8 mouse cellular contexts compared by ENCODE assay signal in genomic region chr4:125065517-125066307, GRCm38 (mm10). TPM values are rescaled to one million over a fixed set of nuclear protein-coding genes. Genes with fewer than 3 reads are reported as not detected.
A peak's percentile ranks its signal among the peaks of the same experiment; 100 is the strongest.
DNase-seq lines count a peak whose midpoint lies in the region; ATAC-seq and TF ChIP-seq lines count a peak whose summit lies in the region.

TSS of gene Dnali1 (minus strand) at chr4:125065703.

- H3K36me3 ChIP-seq in hindbrain, postnatal 0 days (ENCODE audit: insufficient read depth, low read length), result peaks cover 7% of the 10 kb centered on the region; the same call in 1 of the 2 replicates
- H3K36me3 ChIP-seq in limb, embryonic 14.5 days (ENCODE audit: control insufficient read depth, insufficient read depth, low read length), result peaks cover 27% of the 10 kb centered on the region
- H3K36me3 ChIP-seq in midbrain, embryonic 13.5 days, result peaks cover 26% of the 10 kb centered on the region

- TF ChIP-seq CTCF in hindbrain, postnatal 0 days (IDR thresholded peaks at IDR 0.05; ENCODE audit: low read depth), result no peak

- WGBS in hindbrain, postnatal 0 days, result 1% methylated on average over 26 of the region's 26 CpGs
- 3% methylated on average over 25 of the region's 26 CpGs for WGBS in limb, embryonic 14.5 days
- WGBS in midbrain, embryonic 13.5 days, result 2% methylated on average over 26 of the region's 26 CpGs

- no peaks in the 10 kb centered on the region for H3K9me3 ChIP-seq in hindbrain, postnatal 0 days (ENCODE audit: low read length)
- no peaks in the 10 kb centered on the region for H3K9me3 ChIP-seq in limb, embryonic 14.5 days (ENCODE audit: control insufficient read depth, low read length)
- no peaks in the 10 kb centered on the region for H3K9me3 ChIP-seq in midbrain, embryonic 13.5 days

- H3K4me1 ChIP-seq in hindbrain, postnatal 0 days (ENCODE audit: insufficient read depth, low read length), result peaks cover 6% of the 10 kb centered on the region; the same call in 1 of the 2 replicates
- H3K4me1 ChIP-seq in limb, embryonic 14.5 days (ENCODE audit: control insufficient read depth, insufficient read depth, low read length), result peaks cover 9% of the 10 kb centered on the region
- H3K4me1 ChIP-seq in midbrain, embryonic 13.5 days (replicated peaks), result peaks cover 20% of the 10 kb centered on the region

- no peak for TF ChIP-seq POLR2A in limb, embryonic 14.5 days (IDR thresholded peaks at IDR 0.05; ENCODE audit: borderline replicate concordance, extremely low read depth, insufficient read depth, insufficient read length)

- peak; percentile 43 for DNase-seq in ovary, adult 18-20 months (ENCODE audit: low spot score)
- DNase-seq in ovary, postnatal 10 days (ENCODE audit: low spot score), result no peak
- DNase-seq in cerebellum, postnatal 36 days, result peak; percentile 24 to 29
- peak; percentile 45 for DNase-seq in gastrocnemius, postnatal 10 days
- peak; percentile 59 for DNase-seq in hindbrain, postnatal 0 days (ENCODE audit: low spot score)
- peak; percentile 71 for DNase-seq in limb, embryonic 14.5 days (ENCODE audit: low spot score)
- peak; percentile 28 to 69 for DNase-seq in spleen, postnatal 10 days (ENCODE audit: low spot score in 2 of 2)

- peak within 1 kb of the TSS; percentile 66; the same call in 1 of the 2 replicates for H3K27ac ChIP-seq in hindbrain, postnatal 0 days
- no peak within 1 kb of the TSS for H3K27ac ChIP-seq in limb, embryonic 14.5 days (replicated peaks; ENCODE audit: low read depth, low read length)
- H3K27ac ChIP-seq in midbrain, embryonic 13.5 days, result peak within 1 kb of the TSS; percentile 62; the same call in 1 of the 2 replicates

- peak within 1 kb of the TSS; percentile 83 for H3K9ac ChIP-seq in hindbrain, postnatal 0 days (replicated peaks; ENCODE audit: low read length)
- H3K9ac ChIP-seq in limb, embryonic 14.5 days (ENCODE audit: low read depth, low read length, severe bottlenecking), result peak within 1 kb of the TSS; percentile 76
- peak within 1 kb of the TSS; percentile 90 for H3K9ac ChIP-seq in midbrain, embryonic 13.5 days (replicated peaks)

- peak within 1 kb of the TSS; percentile 82 for H3K4me2 ChIP-seq in hindbrain, postnatal 0 days (ENCODE audit: low read depth, low read length)
- H3K4me2 ChIP-seq in limb, embryonic 14.5 days (replicated peaks; ENCODE audit: low read depth, low read length, severe bottlenecking), result peak within 1 kb of the TSS; percentile 81
- peak within 1 kb of the TSS; percentile 95 for H3K4me2 ChIP-seq in midbrain, embryonic 13.5 days (replicated peaks)

- no peaks in the 10 kb centered on the region for H3K27me3 ChIP-seq in hindbrain, postnatal 0 days (ENCODE audit: insufficient read depth, low read length)
- H3K27me3 ChIP-seq in limb, embryonic 14.5 days (ENCODE audit: control insufficient read depth, insufficient read depth, low read length), result no peaks in the 10 kb centered on the region
- peaks cover 5% of the 10 kb centered on the region; the same call in 1 of the 2 replicates for H3K27me3 ChIP-seq in midbrain, embryonic 13.5 days

- H3K4me3 ChIP-seq in hindbrain, postnatal 0 days (ENCODE audit: low read length), result peak within 1 kb of the TSS; percentile 90
- H3K4me3 ChIP-seq in limb, embryonic 14.5 days (replicated peaks; ENCODE audit: low read length), result peak within 1 kb of the TSS; percentile 95
- H3K4me3 ChIP-seq in midbrain, embryonic 13.5 days (replicated peaks), result peak within 1 kb of the TSS; percentile 93

- peak; percentile 55; the same call in 1 of the 2 replicates for ATAC-seq in hindbrain, postnatal 0 days
- ATAC-seq in limb, embryonic 14.5 days (ENCODE audit: low FRiP score, low read depth), result peak; percentile 47; the same call in 1 of the 2 replicates
- peak; percentile 31; the same call in 1 of the 2 replicates for ATAC-seq in midbrain, embryonic 13.5 days

RNA-seq across cellular contexts. Expression of gene Dnali1, which starts in this region (rescaled TPM):
- total RNA-seq in gastrocnemius, postnatal 10 days (2021), result not detected
- total RNA-seq in hindbrain, postnatal 0 days (2014; rRNA removed), result 0.73 and 2.4 TPM in 2 replicates
- polyA plus RNA-seq in hindbrain, postnatal 0 days (2015; fragmentation: Nextera tagmentation; extraction: Ambion mirVana), result 1.4 and 1.5 TPM in 2 replicates
- polyA plus RNA-seq in limb, embryonic 14.5 days (2012; rRNA removed), result 0.05 and 0.06 TPM in 2 replicates
- polyA plus RNA-seq in limb, embryonic 14.5 days (2014; fragmentation: Nextera tagmentation; extraction: Ambion mirVana), result 0.11 and 0.18 TPM in 2 replicates
- polyA plus RNA-seq in midbrain, embryonic 13.5 days (2015; fragmentation: Nextera tagmentation; extraction: Ambion mirVana), result 0.45 and 0.89 TPM in 2 replicates

Comparison
In these comparisons a context has a peak if more than half of its experiments do, and no peak if none do; other contexts are left out.
1. Peak in DNase-seq in gastrocnemius, postnatal 10 days; RNA of the gene not detected or under 1 TPM.
2. Peak in DNase-seq, ATAC-seq, H3K4me3 ChIP-seq, H3K9ac ChIP-seq and H3K4me2 ChIP-seq in limb, embryonic 14.5 days; RNA of the gene not detected or under 1 TPM.
3. Peak in ATAC-seq, H3K4me3 ChIP-seq, H3K27ac ChIP-seq, H3K9ac ChIP-seq and H3K4me2 ChIP-seq in midbrain, embryonic 13.5 days; RNA of the gene not detected or under 1 TPM.